Mouse (Mus musculus) small intestine, adult 2 months (tissue): ENCODE results near the gene Zfp770.

Experiments
- CTCF ChIP-seq: fragments of 200-500 bp; IDR thresholded peaks from 2 replicates; pipeline ENCODE4 v1.5.1; 2012; ENCODE audit warnings: low read depth, mild to moderate bottlenecking, control low read depth, inconsistent platforms, low read length, moderate library complexity, mixed read lengths; ENCODE audit not compliant: insufficient replicate concordance, insufficient read length; ENCODE audit errors: extremely low read depth
- POLR2A ChIP-seq: fragments of 200-500 bp; IDR thresholded peaks from 2 replicates; pipeline ENCODE4 v1.6.1; 2012; ENCODE audit warnings: low read depth, mild to moderate bottlenecking, control low read depth, inconsistent platforms, low read length, moderate library complexity

- TF ChIP-seq CTCF (no peak), POLR2A (no peak)
Observed at GRCm38 (mm10) chr2:114144915-114145314, 56.4 kb downstream of the Zfp770 start.
